Mouse (Mus musculus): Measurements from ENCODE around the gene Ociad1. TPM values are rescaled to one million over a fixed set of nuclear protein-coding genes. Genes with fewer than 3 reads are reported as not detected.
"Not testable (repeated sequence)": the region's sequence is repeated elsewhere in the genome, so short reads cannot be mapped to it uniquely, and the experiment has no call there.

The Ociad1 gene
- polyA plus RNA-seq, 1 experiment from 2014 or later, result 163 TPM

- Histone ChIP-seq H3K36me3 (replicated peaks) (peaks cover 41% of the 10 kb centered on the region), H3K27me3 (ENCODE audit: poor library complexity, severe bottlenecking) (no peaks in the 10 kb centered on the region), H3K4me3 (peak overlapping the region; percentile 81), H3K4me1 (peaks cover 28% of the 10 kb centered on the region), H3K27ac (peak overlapping the region; percentile 97), H3K9me3 (no peaks in the 10 kb centered on the region)
- DNase-seq (ENCODE audit: extremely low spot score, low spot score), result no peak
- WGBS, result 17% methylated on average over 8 of the region's 8 CpGs
Observed at GRCm38 (mm10) chr5:73293458-73293827, 859 bp downstream of the Ociad1 start.

- no peaks in the 10 kb centered on the region for H3K9me3 ChIP-seq
- H3K4me1 ChIP-seq, result peaks cover 28% of the 10 kb centered on the region
- WGBS, result 96% methylated on average over 7 of the region's 7 CpGs
- no peak overlapping the region for H3K27ac ChIP-seq
- no peaks in the 10 kb centered on the region for H3K27me3 ChIP-seq (ENCODE audit: poor library complexity, severe bottlenecking)
- H3K36me3 ChIP-seq (replicated peaks), result peaks cover 53% of the 10 kb centered on the region
- H3K4me3 ChIP-seq, result no peak overlapping the region
- no peak for DNase-seq (ENCODE audit: extremely low spot score, low spot score)
Observed at GRCm38 (mm10) chr5:73295016-73295415, 2.4 kb downstream of the Ociad1 start.

- H3K4me1 ChIP-seq, result peaks cover 28% of the 10 kb centered on the region
- H3K4me3 ChIP-seq, result no peak overlapping the region
- DNase-seq (ENCODE audit: extremely low spot score, low spot score), result no peak
- H3K9me3 ChIP-seq, result no peaks in the 10 kb centered on the region
- no peak overlapping the region for H3K27ac ChIP-seq
- H3K36me3 ChIP-seq (replicated peaks), result peaks cover 62% of the 10 kb centered on the region
- WGBS, result 84% methylated on average over 4 of the region's 4 CpGs
- H3K27me3 ChIP-seq (ENCODE audit: poor library complexity, severe bottlenecking), result no peaks in the 10 kb centered on the region
Observed at GRCm38 (mm10) chr5:73295916-73296315, 3.3 kb downstream of the Ociad1 start.

DNA sequence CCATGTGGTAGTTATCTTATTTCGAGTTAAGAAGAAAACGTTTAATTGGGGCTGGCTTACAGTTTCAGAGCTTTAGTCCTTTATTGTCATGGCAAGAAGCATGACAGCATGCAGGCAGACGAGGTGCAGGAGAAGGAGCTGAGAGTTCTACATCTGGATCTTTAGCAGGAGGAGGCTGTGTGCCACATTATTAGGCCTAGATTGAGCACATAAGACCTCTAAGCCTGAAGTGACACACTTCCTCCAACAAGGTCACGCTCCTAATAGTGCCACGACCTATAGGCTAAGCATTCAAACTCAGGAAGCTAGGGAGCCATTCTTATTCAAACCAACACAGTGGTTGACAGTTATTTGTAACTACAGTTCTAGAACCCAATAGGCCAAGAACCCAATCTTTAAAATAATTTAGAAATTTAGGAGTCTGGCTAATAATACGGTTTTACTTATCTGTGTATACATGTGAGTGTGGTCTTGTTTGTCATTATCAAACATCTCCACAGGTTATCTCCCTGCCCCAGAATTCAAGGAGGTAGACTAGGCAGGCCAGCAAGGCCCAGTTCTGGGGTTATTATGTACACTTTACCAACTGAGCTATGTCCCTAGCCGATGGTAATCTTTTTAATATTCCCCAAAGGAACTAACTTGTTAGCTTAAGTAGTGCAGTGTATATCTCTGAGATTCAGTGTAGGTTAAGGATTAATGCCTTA is 9.2 kb downstream of the Ociad1 start:
- Histone ChIP-seq H3K9me3 (no peaks in the 10 kb centered on the region), H3K27ac (no peak overlapping the region), H3K36me3 (replicated peaks) (peaks cover 96% of the 10 kb centered on the region), H3K4me3 (no peak overlapping the region), H3K4me1 (no peaks in the 10 kb centered on the region), H3K27me3 (ENCODE audit: poor library complexity, severe bottlenecking) (no peaks in the 10 kb centered on the region)
- DNase-seq (ENCODE audit: extremely low spot score, low spot score), result no peak
- 92% methylated on average over 7 of the region's 7 CpGs for WGBS

- no peaks in the 10 kb centered on the region for H3K9me3 ChIP-seq
- no peak overlapping the region for H3K4me3 ChIP-seq
- DNase-seq (ENCODE audit: extremely low spot score, low spot score), result no peak
- no peaks in the 10 kb centered on the region for H3K27me3 ChIP-seq (ENCODE audit: poor library complexity, severe bottlenecking)
- no peaks in the 10 kb centered on the region for H3K4me1 ChIP-seq
- H3K36me3 ChIP-seq (replicated peaks), result peaks cover 99% of the 10 kb centered on the region
- WGBS, result 90% methylated on average over 12 of the region's 12 CpGs
- no peak overlapping the region for H3K27ac ChIP-seq
Observed at GRCm38 (mm10) chr5:73304507-73304906, 11.9 kb downstream of the Ociad1 start.

- no peak overlapping the region for H3K27ac ChIP-seq
- H3K27me3 ChIP-seq (ENCODE audit: poor library complexity, severe bottlenecking), result no peaks in the 10 kb centered on the region
- H3K4me1 ChIP-seq, result no peaks in the 10 kb centered on the region
- no peaks in the 10 kb centered on the region for H3K9me3 ChIP-seq
- WGBS, result 93% methylated on average over 6 of the region's 6 CpGs
- no peak for DNase-seq (ENCODE audit: extremely low spot score, low spot score)
- peaks cover 100% of the 10 kb centered on the region for H3K36me3 ChIP-seq (replicated peaks)
- no peak overlapping the region for H3K4me3 ChIP-seq
Observed at GRCm38 (mm10) chr5:73306486-73306885, 13.9 kb downstream of the Ociad1 start.

GRCm38 (mm10) chr5:73307297-73307696 is 14.7 kb downstream of the Ociad1 start:
- Histone ChIP-seq H3K4me1 (no peaks in the 10 kb centered on the region), H3K9me3 (no peaks in the 10 kb centered on the region), H3K4me3 (no peak overlapping the region), H3K27me3 (ENCODE audit: poor library complexity, severe bottlenecking) (no peaks in the 10 kb centered on the region), H3K36me3 (replicated peaks) (peaks cover 99% of the 10 kb centered on the region), H3K27ac (no peak overlapping the region)
- no peak for DNase-seq (ENCODE audit: extremely low spot score, low spot score)
- 97% methylated on average over 3 of the region's 3 CpGs for WGBS

GRCm38 (mm10) chr5:73309496-73309895 is 16.9 kb downstream of the Ociad1 start:
- DNase-seq (ENCODE audit: extremely low spot score, low spot score), result no peak
- no peaks in the 10 kb centered on the region for H3K4me1 ChIP-seq
- WGBS, result 85% methylated on average over 4 of the region's 4 CpGs
- H3K4me3 ChIP-seq, result no peak overlapping the region
- H3K27ac ChIP-seq, result no peak overlapping the region
- H3K27me3 ChIP-seq (ENCODE audit: poor library complexity, severe bottlenecking), result no peaks in the 10 kb centered on the region
- H3K9me3 ChIP-seq, result no peaks in the 10 kb centered on the region
- H3K36me3 ChIP-seq (replicated peaks), result peaks cover 99% of the 10 kb centered on the region

DNA sequence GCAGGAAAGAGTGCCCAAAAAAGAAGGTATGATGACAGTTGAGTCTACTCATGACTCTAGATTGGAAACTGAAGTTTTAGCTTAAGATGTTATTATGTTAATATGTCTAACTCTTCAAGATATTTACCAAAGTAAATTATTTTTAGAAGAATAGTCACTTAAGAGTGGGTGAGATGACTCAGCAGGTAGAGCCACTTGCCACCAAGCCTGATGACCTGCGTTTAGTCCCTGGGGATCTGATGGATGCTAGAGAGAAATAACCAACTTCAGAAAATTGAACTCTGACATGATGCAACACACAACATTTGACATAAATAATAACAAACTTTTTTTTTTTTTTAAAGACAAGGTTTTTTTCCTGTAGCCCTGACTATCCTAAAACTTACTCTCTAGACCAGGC is 17.8 kb downstream of the Ociad1 start:
- no peak overlapping the region for H3K4me3 ChIP-seq
- H3K27me3 ChIP-seq (ENCODE audit: poor library complexity, severe bottlenecking), result no peaks in the 10 kb centered on the region
- no peak overlapping the region for H3K27ac ChIP-seq
- H3K9me3 ChIP-seq, result no peaks in the 10 kb centered on the region
- DNase-seq (ENCODE audit: extremely low spot score, low spot score), result no peak
- peaks cover 99% of the 10 kb centered on the region for H3K36me3 ChIP-seq (replicated peaks)
- WGBS, result 93% methylated on average over 1 of the region's 1 CpGs
- no peaks in the 10 kb centered on the region for H3K4me1 ChIP-seq

- no peaks in the 10 kb centered on the region for H3K9me3 ChIP-seq
- peaks cover 99% of the 10 kb centered on the region for H3K36me3 ChIP-seq (replicated peaks)
- no peaks in the 10 kb centered on the region for H3K4me1 ChIP-seq
- no peak for DNase-seq (ENCODE audit: extremely low spot score, low spot score)
- H3K27me3 ChIP-seq (ENCODE audit: poor library complexity, severe bottlenecking), result no peaks in the 10 kb centered on the region
- no peak overlapping the region for H3K4me3 ChIP-seq
- H3K27ac ChIP-seq, result no peak overlapping the region
- 94% methylated on average over 5 of the region's 5 CpGs for WGBS
Observed at GRCm38 (mm10) chr5:73311458-73311857, 18.9 kb downstream of the Ociad1 start.

- WGBS, result 94% methylated on average over 10 of the region's 10 CpGs
- Histone ChIP-seq H3K4me1 (no peaks in the 10 kb centered on the region), H3K27ac (no peak overlapping the region), H3K9me3 (no peaks in the 10 kb centered on the region), H3K27me3 (ENCODE audit: poor library complexity, severe bottlenecking) (no peaks in the 10 kb centered on the region), H3K4me3 (no peak overlapping the region), H3K36me3 (replicated peaks) (peaks cover 92% of the 10 kb centered on the region)
- no peak for DNase-seq (ENCODE audit: extremely low spot score, low spot score)
Observed at GRCm38 (mm10) chr5:73313591-73313990, 21.0 kb downstream of the Ociad1 start.

DNA sequence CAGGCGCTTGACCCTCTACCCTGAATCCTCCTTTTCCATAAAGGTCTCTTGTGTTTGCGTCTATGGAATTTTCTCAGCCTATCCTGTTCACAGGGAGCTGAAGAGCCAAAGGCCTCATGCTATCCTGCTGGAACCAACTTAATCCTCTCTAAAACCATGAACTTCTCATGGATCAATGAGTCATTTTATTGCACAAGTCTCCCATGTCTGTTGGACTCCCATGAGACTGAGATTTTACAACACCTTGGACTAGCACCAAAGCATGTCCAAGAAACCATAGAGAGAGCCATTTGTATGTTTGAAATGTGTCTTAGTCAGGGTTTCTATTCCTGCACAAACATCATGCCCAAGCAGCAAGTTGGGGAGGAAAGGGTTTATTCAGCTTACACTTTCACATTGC is 22.1 kb downstream of the Ociad1 start:
- no peaks in the 10 kb centered on the region for H3K9me3 ChIP-seq
- no peaks in the 10 kb centered on the region for H3K27me3 ChIP-seq (ENCODE audit: poor library complexity, severe bottlenecking)
- no peak for DNase-seq (ENCODE audit: extremely low spot score, low spot score)
- H3K36me3 ChIP-seq (replicated peaks), result peaks cover 86% of the 10 kb centered on the region
- H3K4me1 ChIP-seq, result no peaks in the 10 kb centered on the region
- no peak overlapping the region for H3K4me3 ChIP-seq
- WGBS, result 93% methylated on average over 2 of the region's 2 CpGs
- H3K27ac ChIP-seq, result no peak overlapping the region

DNA sequence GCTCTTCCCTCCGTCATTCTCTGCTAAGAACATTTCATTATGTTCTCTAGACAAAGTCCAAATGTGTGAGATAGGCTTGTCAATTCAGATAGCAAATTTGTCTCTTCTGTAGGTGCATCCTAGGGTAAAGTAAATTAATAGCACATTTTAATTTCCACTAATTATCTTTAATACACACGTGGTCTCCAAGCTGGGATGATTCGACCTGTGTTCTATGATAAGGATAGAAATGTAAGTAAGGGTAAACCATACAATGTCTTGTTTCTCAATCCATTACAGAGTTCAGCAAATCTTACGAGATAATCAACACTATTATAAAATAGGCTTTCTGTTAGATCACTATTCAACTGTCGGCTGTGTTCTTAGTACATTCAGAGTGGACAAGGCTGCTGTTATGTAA is 26.7 kb downstream of the Ociad1 start:
- H3K4me3 ChIP-seq, result no peak overlapping the region
- no peaks in the 10 kb centered on the region for H3K4me1 ChIP-seq
- WGBS, result 93% methylated on average over 5 of the region's 5 CpGs
- H3K27ac ChIP-seq, result no peak overlapping the region
- H3K9me3 ChIP-seq, result no peaks in the 10 kb centered on the region
- DNase-seq (ENCODE audit: extremely low spot score, low spot score), result no peak
- peaks cover 46% of the 10 kb centered on the region for H3K36me3 ChIP-seq (replicated peaks)
- no peaks in the 10 kb centered on the region for H3K27me3 ChIP-seq (ENCODE audit: poor library complexity, severe bottlenecking)

- not testable (repeated sequence) for H3K4me3 ChIP-seq; H3K9me3 ChIP-seq; H3K27ac ChIP-seq; H3K27me3 ChIP-seq (ENCODE audit: poor library complexity, severe bottlenecking); H3K4me1 ChIP-seq; DNase-seq (ENCODE audit: extremely low spot score, low spot score)
- WGBS, result 95% methylated on average over 1 of the region's 1 CpGs
- H3K36me3 ChIP-seq (replicated peaks), result peaks cover 13% of the 10 kb centered on the region; the same call in 1 of the 2 replicates
Observed at GRCm38 (mm10) chr5:73322684-73323083, 30.1 kb downstream of the Ociad1 start.

Data from forebrain, embryonic 10.5 days (tissue).